Mouse (Mus musculus) activated CD4-positive, CD25-positive, alpha-beta regulatory T cell, adult 4 months (primary cell): ENCODE results near the gene Slc24a4. TPM values are rescaled to one million over a fixed set of nuclear protein-coding genes. Genes with fewer than 3 reads are reported as not detected.

ENCODE experiments used
- ATAC-seq: one replicate; pipeline ENCODE4 v1.8.0; 2017
- polyA plus RNA-seq, 2 experiments: library from polyadenylated mRNA; unstranded; fragments of 100-300 nt; shearing (Covaris generic); gene quantifications; one replicate each; pipeline ENCODE4 v1.2.1; 2017

Gene Slc24a4
- polyA plus RNA-seq, 2 experiments from 2014 or later = not detected

- ATAC-seq = no peak
These were observed 181.3 kb downstream of the Slc24a4 start for GRCm38 (mm10) chr12:102309800-102310195.

- ATAC-seq = no peak
These were observed 181.7 kb downstream of the Slc24a4 start for GRCm38 (mm10) chr12:102310261-102310660.

GRCm38 (mm10) chr12:102311454-102311853 is 182.9 kb downstream of the Slc24a4 start:
- ATAC-seq = no peak

Other genes starting within 250 kb of the Slc24a4 start
- 10 to 100 TPM; 59.6 to 60.3 TPM for gene Trip11, start 215.5 kb upstream of the Slc24a4 start, polyA plus RNA-seq
- 10 to 100 TPM; 22.3 to 23.4 TPM for gene Atxn3, start 170.5 kb upstream of the Slc24a4 start, polyA plus RNA-seq
- gene Cpsf2, start 152.7 kb upstream of the Slc24a4 start, polyA plus RNA-seq = 10 to 100 TPM; 17.0 to 21.1 TPM
- 10 to 100 TPM; 41.7 to 60.6 TPM for gene Rin3, start 154.3 kb downstream of the Slc24a4 start, polyA plus RNA-seq